Mouse (Mus musculus) erythroblast, embryonic 14.5 days (primary cell): ENCODE data around the gene Gm2663. TPM values are rescaled to one million over a fixed set of nuclear protein-coding genes. Genes with fewer than 3 reads are reported as not detected.
"Not testable (repeated sequence)": the region's sequence is repeated elsewhere in the genome, so short reads cannot be mapped to it uniquely, and the experiment has no call there.

ENCODE experiments used
- H3K27me3 ChIP-seq: 2 replicates; pipeline ENCODE4 v1.6.1; 2012; ENCODE audit warnings: inconsistent platforms; ENCODE audit not compliant: control insufficient read depth
- H3K36me3 ChIP-seq: 2 replicates; pipeline ENCODE4 v1.6.1; 2012; ENCODE audit warnings: mild to moderate bottlenecking, inconsistent platforms; ENCODE audit not compliant: control insufficient read depth
- H3K4me1 ChIP-seq: 2 replicates; pipeline ENCODE4 v1.6.1; 2012; ENCODE audit warnings: inconsistent platforms; ENCODE audit not compliant: control insufficient read depth
- H3K4me3 ChIP-seq: replicated peaks from 2 replicates; pipeline ENCODE3; 2012; ENCODE audit warnings: moderate library complexity, mild to moderate bottlenecking, inconsistent platforms
- H3K9me3 ChIP-seq: 2 replicates; pipeline ENCODE4 v1.6.1; 2012; ENCODE audit warnings: low read length, inconsistent platforms, mixed read lengths; ENCODE audit not compliant: control insufficient read depth
- GATA1 ChIP-seq: IDR thresholded peaks from 2 replicates; pipeline ENCODE4 v1.6.1; 2012; ENCODE audit warnings: low read length, inconsistent platforms, mixed read lengths
- TAL1 ChIP-seq: IDR thresholded peaks from 3 replicates; pipeline ENCODE4 v1.6.1; 2012; ENCODE audit warnings: low read length, inconsistent platforms, mixed read lengths
- polyA plus RNA-seq: library from polyadenylated mRNA; stranded (reverse); fragments of >175 nt; gene quantifications from 2 replicates; pipeline ENCODE4 v1.2.3, GENCODE M21; 2012

Gm2663 gene
- polyA plus RNA-seq: not detected in 2 replicates

- not testable (repeated sequence) for H3K4me3 ChIP-seq, H3K36me3 ChIP-seq, H3K27me3 ChIP-seq, H3K4me1 ChIP-seq, H3K9me3 ChIP-seq
Measured at GRCm38 (mm10) chr6:40999379-40999778, at the start of gene Gm2663. Gene Gm2663 (minus strand): TSS chr6:40999479.

GRCm38 (mm10) chr6:41048602-41049001 is 49.3 kb upstream of the Gm2663 start:
- TF ChIP-seq TAL1: no peak
- H3K27me3 ChIP-seq: no peaks in the 10 kb centered on the region
- H3K9me3 ChIP-seq: no peaks in the 10 kb centered on the region
- no peaks in the 10 kb centered on the region for H3K36me3 ChIP-seq
- H3K4me3 ChIP-seq: no peak overlapping the region
- H3K4me1 ChIP-seq: no peaks in the 10 kb centered on the region

- Histone ChIP-seq H3K4me3 (no peak overlapping the region), H3K27me3 (no peaks in the 10 kb centered on the region), H3K36me3 (no peaks in the 10 kb centered on the region), H3K9me3 (no peaks in the 10 kb centered on the region), H3K4me1 (no peaks in the 10 kb centered on the region)
- TF ChIP-seq TAL1: no peak
- no peak for TF ChIP-seq GATA1
Measured at GRCm38 (mm10) chr6:41047961-41048360, 48.7 kb upstream of the Gm2663 start.

GRCm38 (mm10) chr6:41047202-41047601 is 47.9 kb upstream of the Gm2663 start:
- Histone ChIP-seq H3K4me1 (no peaks in the 10 kb centered on the region), H3K27me3 (no peaks in the 10 kb centered on the region), H3K9me3 (no peaks in the 10 kb centered on the region), H3K36me3 (no peaks in the 10 kb centered on the region), H3K4me3 (no peak overlapping the region)
- no peak for TF ChIP-seq GATA1
- no peak for TF ChIP-seq TAL1

GRCm38 (mm10) chr6:41046553-41046952 is 47.3 kb upstream of the Gm2663 start:
- TF ChIP-seq TAL1 (no peak), GATA1 (no peak)
- Histone ChIP-seq H3K4me3 (no peak overlapping the region), H3K9me3 (no peaks in the 10 kb centered on the region), H3K27me3 (no peaks in the 10 kb centered on the region), H3K4me1 (no peaks in the 10 kb centered on the region), H3K36me3 (no peaks in the 10 kb centered on the region)

- H3K4me3 ChIP-seq: no peak overlapping the region
- H3K36me3 ChIP-seq: no peaks in the 10 kb centered on the region
- H3K4me1 ChIP-seq: no peaks in the 10 kb centered on the region
- H3K9me3 ChIP-seq: no peaks in the 10 kb centered on the region
- TF ChIP-seq TAL1: no peak
- no peak for TF ChIP-seq GATA1
- no peaks in the 10 kb centered on the region for H3K27me3 ChIP-seq
Measured at GRCm38 (mm10) chr6:41044753-41045152, 45.5 kb upstream of the Gm2663 start.

GRCm38 (mm10) chr6:41044314-41044713 is 45.0 kb upstream of the Gm2663 start:
- H3K36me3 ChIP-seq: no peaks in the 10 kb centered on the region
- H3K9me3 ChIP-seq: no peaks in the 10 kb centered on the region
- H3K27me3 ChIP-seq: no peaks in the 10 kb centered on the region
- H3K4me1 ChIP-seq: no peaks in the 10 kb centered on the region
- no peak for TF ChIP-seq TAL1
- no peak for TF ChIP-seq GATA1
- H3K4me3 ChIP-seq: no peak overlapping the region

GRCm38 (mm10) chr6:41035409-41035808 is 36.1 kb upstream of the Gm2663 start, which contains the start of gene 2210010C04Rik:
Gene 2210010C04Rik (minus strand): TSS chr6:41035509.
- H3K9me3 ChIP-seq: no peaks in the 10 kb centered on the region
- H3K4me3 ChIP-seq: no peak within 1 kb of the TSS
- no peaks in the 10 kb centered on the region for H3K4me1 ChIP-seq
- no peaks in the 10 kb centered on the region for H3K36me3 ChIP-seq
- H3K27me3 ChIP-seq: no peaks in the 10 kb centered on the region
- no peak for TF ChIP-seq GATA1
- TF ChIP-seq TAL1: no peak

GRCm38 (mm10) chr6:41032802-41033201 is 33.5 kb upstream of the Gm2663 start:
- no peak for TF ChIP-seq TAL1
- no peak for TF ChIP-seq GATA1
- H3K27me3 ChIP-seq: no peaks in the 10 kb centered on the region
- no peaks in the 10 kb centered on the region for H3K4me1 ChIP-seq
- no peak overlapping the region for H3K4me3 ChIP-seq
- H3K36me3 ChIP-seq: no peaks in the 10 kb centered on the region
- H3K9me3 ChIP-seq: no peaks in the 10 kb centered on the region

- Histone ChIP-seq H3K4me3 (no peak overlapping the region), H3K4me1 (no peaks in the 10 kb centered on the region), H3K27me3 (no peaks in the 10 kb centered on the region), H3K36me3 (no peaks in the 10 kb centered on the region), H3K9me3 (no peaks in the 10 kb centered on the region)
- TF ChIP-seq GATA1 (no peak), TAL1 (no peak)
Measured at GRCm38 (mm10) chr6:41032231-41032630, 33.0 kb upstream of the Gm2663 start.
